Mouse (Mus musculus) lung, embryonic 15.5 days (tissue): ENCODE results near the gene Antxr1. TPM values are rescaled to one million over a fixed set of nuclear protein-coding genes. Genes with fewer than 3 reads are reported as not detected.
"Not testable (repeated sequence)": the region's sequence is repeated elsewhere in the genome, so short reads cannot be mapped to it uniquely, and the experiment has no call there.

ENCODE experiments used
- ATAC-seq: fragments of 200-750 bp; cut with Nextera tagmentation; 2 replicates; pipeline ENCODE4 v1.8.0; 2017; ENCODE audit warnings: moderate number of reproducible peaks, borderline replicate concordance; ENCODE audit not compliant: low FRiP score, low TSS enrichment; ENCODE audit errors: extremely low read depth
- H3K27ac ChIP-seq: fragments of 300-500 bp; sonication (generic); 2 replicates; pipeline ENCODE4 v1.5.1; 2015; ENCODE audit warnings: moderate library complexity, mild to moderate bottlenecking, inconsistent platforms
- H3K27me3 ChIP-seq: fragments of 300-500 bp; sonication (generic); 2 replicates; pipeline ENCODE4 v1.6.1; 2015; ENCODE audit warnings: inconsistent platforms
- H3K36me3 ChIP-seq: fragments of 300-500 bp; sonication (generic); 2 replicates; pipeline ENCODE4 v1.6.1; 2015; ENCODE audit warnings: inconsistent platforms
- H3K4me1 ChIP-seq: fragments of 300-500 bp; sonication (generic); 2 replicates; pipeline ENCODE4 v1.6.1; 2015; ENCODE audit warnings: inconsistent platforms
- H3K4me2 ChIP-seq: fragments of 300-500 bp; sonication (generic); 2 replicates; pipeline ENCODE4 v1.6.1; 2015; ENCODE audit warnings: inconsistent platforms, mild to moderate bottlenecking, moderate library complexity
- H3K4me3 ChIP-seq: fragments of 300-500 bp; sonication (generic); 2 replicates; pipeline ENCODE4 v1.5.1; 2015; ENCODE audit warnings: mild to moderate bottlenecking, inconsistent platforms
- H3K9ac ChIP-seq: fragments of 300-500 bp; sonication (generic); 2 replicates; pipeline ENCODE4 v1.6.1; 2015; ENCODE audit warnings: inconsistent platforms
- H3K9me3 ChIP-seq: fragments of 300-500 bp; sonication (generic); 2 replicates; pipeline ENCODE4 v1.6.1; 2016; ENCODE audit warnings: inconsistent platforms
- WGBS: fragments of 180-500 bp; shearing (Covaris S2); methylation state at CpG from one replicate; pipeline ENCODE4 v1.1.7; 2015; 5-methylcytosine and 5-hydroxymethylcytosine counted together
- polyA plus RNA-seq: library from polyadenylated mRNA; unstranded; fragments of >200 nt; fragmentation: Nextera tagmentation; extraction: Ambion mirVana; gene quantifications from 2 replicates; pipeline ENCODE4 v1.2.1, GENCODE M21; 2015

Antxr1 gene
- polyA plus RNA-seq, 1 experiment from 2014 or later = 13.6 TPM

DNA sequence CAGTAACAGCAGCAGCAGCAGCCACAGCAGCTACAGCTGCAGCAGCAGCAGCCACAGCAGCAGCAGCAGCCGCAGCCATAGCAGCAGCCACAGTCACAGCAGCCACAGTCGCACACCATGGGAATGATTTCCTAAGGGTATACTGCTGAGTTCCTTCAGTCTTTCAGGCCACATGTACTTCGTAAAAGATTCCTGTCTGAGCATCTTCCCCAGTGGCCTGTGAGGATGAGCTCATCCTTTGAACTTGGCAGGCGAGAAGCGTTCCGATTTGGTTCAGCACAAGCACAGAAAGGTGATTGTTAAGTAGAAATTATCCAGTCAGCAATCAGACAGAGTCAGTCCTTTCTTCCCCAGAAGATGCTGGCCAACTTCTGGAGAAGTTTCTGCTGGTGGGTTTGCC, 223.5 kb downstream of the Antxr1 start:
- H3K27ac ChIP-seq = no peak overlapping the region
- H3K27me3 ChIP-seq = no peaks in the 10 kb centered on the region
- no peak overlapping the region for H3K4me3 ChIP-seq
- no peaks in the 10 kb centered on the region for H3K36me3 ChIP-seq
- H3K4me1 ChIP-seq = no peaks in the 10 kb centered on the region
- no peak for ATAC-seq
- H3K9ac ChIP-seq = no peak overlapping the region
- H3K4me2 ChIP-seq = no peak overlapping the region
- H3K9me3 ChIP-seq = no peaks in the 10 kb centered on the region
- WGBS = 80% methylated on average over 6 of the region's 6 CpGs

DNA sequence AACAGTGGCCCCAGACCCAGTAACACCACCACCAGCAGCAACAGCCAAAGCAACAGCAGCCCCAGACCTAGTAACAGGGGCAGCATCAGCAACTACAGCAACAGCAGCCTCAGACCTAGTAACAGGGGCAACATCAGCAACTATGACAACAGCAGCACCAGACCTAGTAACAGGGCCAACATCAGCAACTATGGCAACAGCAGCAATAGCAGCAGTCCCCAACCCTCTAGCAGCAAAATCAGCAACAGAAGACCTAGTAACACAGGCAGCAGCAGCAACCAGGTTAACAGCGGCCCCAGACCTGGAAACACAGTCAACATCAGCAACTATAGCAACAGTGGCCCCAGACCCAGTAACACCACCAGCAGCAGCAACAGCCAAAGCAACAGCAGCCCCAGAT, 224.1 kb downstream of the Antxr1 start:
- Histone ChIP-seq H3K9me3 (no peaks in the 10 kb centered on the region), H3K27ac (no peak overlapping the region), H3K4me2 (no peak overlapping the region), H3K9ac (no peak overlapping the region), H3K27me3 (no peaks in the 10 kb centered on the region), H3K36me3 (no peaks in the 10 kb centered on the region), H3K4me1 (no peaks in the 10 kb centered on the region), H3K4me3 (no peak overlapping the region)
- ATAC-seq = no peak
- WGBS = 91% methylated on average over 1 of the region's 1 CpGs

DNA sequence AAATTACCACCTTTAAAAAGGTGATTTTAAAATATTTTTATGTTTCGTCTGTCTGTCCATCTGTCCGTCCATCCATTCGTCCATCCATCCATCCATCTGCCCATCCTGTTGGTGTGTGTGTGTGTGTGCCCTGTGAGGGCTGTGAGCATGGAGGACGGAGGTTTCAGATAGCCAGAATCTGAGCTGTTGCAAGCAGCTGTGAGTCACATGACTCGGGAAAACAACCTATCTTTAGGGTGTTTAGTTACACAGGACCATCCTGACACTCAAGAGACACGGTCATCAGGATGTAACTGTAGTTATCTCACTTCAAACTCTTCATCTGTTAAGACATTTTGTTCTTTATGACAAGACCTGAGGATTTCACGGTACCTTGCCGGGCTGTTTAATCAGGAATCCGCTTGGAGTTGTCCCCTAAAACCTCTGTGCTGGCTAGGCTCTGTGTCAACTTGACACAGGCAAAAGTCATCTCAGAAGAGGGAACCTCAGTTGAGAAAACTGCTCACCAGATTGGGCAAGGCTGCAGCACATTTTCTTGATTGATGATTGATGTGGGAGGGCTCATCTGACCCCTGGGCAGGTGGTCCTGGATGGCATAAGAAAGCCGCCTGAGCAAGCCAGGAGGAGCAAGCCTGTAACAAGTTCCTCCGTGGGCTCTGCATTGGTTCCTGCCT, 231.4 kb downstream of the Antxr1 start, which contains the start of gene D6Ertd527e:
TSS of gene D6Ertd527e (plus strand) at position 624 of the 674 bp plus-strand sequence.
- no peaks in the 10 kb centered on the region for H3K27me3 ChIP-seq
- no peaks in the 10 kb centered on the region for H3K36me3 ChIP-seq
- H3K9me3 ChIP-seq = no peaks in the 10 kb centered on the region
- ATAC-seq = no peak
- WGBS = 70% methylated on average over 11 of the region's 11 CpGs
- no peak within 1 kb of the TSS for H3K27ac ChIP-seq
- H3K4me1 ChIP-seq = peaks cover 37% of the 10 kb centered on the region
- H3K9ac ChIP-seq = no peak within 1 kb of the TSS
- no peak within 1 kb of the TSS for H3K4me3 ChIP-seq
- H3K4me2 ChIP-seq = no peak within 1 kb of the TSS

DNA sequence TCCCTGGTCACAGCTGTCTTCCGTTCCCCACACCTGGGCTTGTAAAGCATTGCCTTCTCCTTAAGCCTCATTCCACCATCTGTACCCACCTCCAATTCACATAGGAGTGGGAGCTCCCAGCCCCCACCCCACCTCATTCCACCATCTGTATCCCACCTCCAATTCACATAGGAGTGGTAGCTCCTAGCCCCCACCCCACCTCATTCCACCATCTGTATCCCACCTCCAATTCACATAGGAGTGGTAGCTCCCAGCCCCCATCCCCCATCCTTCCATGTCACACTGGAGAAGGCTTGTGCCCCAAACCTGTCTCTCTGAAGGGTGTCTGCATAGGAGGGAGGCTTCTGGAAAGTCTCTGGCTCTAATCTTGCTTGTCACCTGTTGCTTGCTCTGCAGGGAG, 232.3 kb downstream of the Antxr1 start:
- no peak overlapping the region for H3K4me2 ChIP-seq
- H3K9ac ChIP-seq = no peak overlapping the region
- no peak for ATAC-seq
- no peak overlapping the region for H3K27ac ChIP-seq
- no peak overlapping the region for H3K4me3 ChIP-seq
- H3K27me3 ChIP-seq = no peaks in the 10 kb centered on the region
- 86% methylated on average over 1 of the region's 1 CpGs for WGBS
- H3K4me1 ChIP-seq = peaks cover 41% of the 10 kb centered on the region
- H3K9me3 ChIP-seq = no peaks in the 10 kb centered on the region
- H3K36me3 ChIP-seq = no peaks in the 10 kb centered on the region

GRCm38 (mm10) chr6:87102421-87102911, 233.2 kb downstream of the Antxr1 start:
- Histone ChIP-seq H3K9ac (no peak overlapping the region), H3K4me2 (no peak overlapping the region), H3K4me1 (peaks cover 41% of the 10 kb centered on the region), H3K9me3 (no peaks in the 10 kb centered on the region), H3K27ac (peak overlapping the region; percentile 57), H3K4me3 (no peak overlapping the region), H3K27me3 (no peaks in the 10 kb centered on the region), H3K36me3 (no peaks in the 10 kb centered on the region)
- WGBS = 23% methylated on average over 7 of the region's 7 CpGs
- no peak for ATAC-seq

GRCm38 (mm10) chr6:87101955-87102353, 233.7 kb downstream of the Antxr1 start:
- no peak for ATAC-seq
- no peaks in the 10 kb centered on the region for H3K9me3 ChIP-seq
- no peak overlapping the region for H3K9ac ChIP-seq
- 19% methylated on average over 4 of the region's 4 CpGs for WGBS
- peak overlapping the region; percentile 57 for H3K27ac ChIP-seq
- no peaks in the 10 kb centered on the region for H3K36me3 ChIP-seq
- no peak overlapping the region for H3K4me3 ChIP-seq
- no peak overlapping the region for H3K4me2 ChIP-seq
- peaks cover 41% of the 10 kb centered on the region for H3K4me1 ChIP-seq
- no peaks in the 10 kb centered on the region for H3K27me3 ChIP-seq

DNA sequence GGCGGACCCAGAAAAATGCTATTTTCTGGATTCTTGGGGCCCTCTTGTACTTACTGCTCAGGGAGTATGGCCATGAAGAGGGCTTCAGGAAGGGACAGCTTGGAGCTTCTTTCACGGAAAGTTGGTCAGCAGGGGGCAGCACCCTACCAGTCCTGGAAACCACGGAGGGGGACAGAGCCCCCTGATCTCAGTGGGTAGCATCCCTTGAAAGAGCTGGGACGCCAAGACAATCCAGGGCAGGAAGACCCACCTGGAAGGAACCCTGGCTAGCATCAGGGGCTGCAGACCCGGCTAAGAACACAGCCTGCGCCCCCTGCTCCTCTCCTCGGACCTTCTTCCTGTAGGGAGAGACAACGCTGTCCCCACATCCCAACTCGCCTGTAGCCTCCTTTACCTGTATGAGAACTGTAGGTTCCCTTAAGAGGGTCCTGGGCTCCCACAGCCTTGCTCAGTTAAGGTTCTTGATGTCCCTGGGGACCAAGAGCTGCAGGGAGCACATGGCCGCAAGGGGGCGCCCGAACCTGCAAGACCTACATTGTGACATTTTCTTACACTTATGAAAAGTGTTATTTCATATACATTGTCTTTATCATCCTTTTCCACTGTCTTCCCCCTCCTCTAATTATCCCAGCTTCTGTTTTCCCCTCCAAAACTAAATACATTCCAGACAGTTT, 234.2 kb downstream of the Antxr1 start:
- H3K27me3 ChIP-seq = no peaks in the 10 kb centered on the region
- H3K4me3 ChIP-seq = peak overlapping the region; percentile 21
- H3K27ac ChIP-seq = peak overlapping the region; percentile 57; the same call in 1 of the 2 replicates
- peak overlapping the region; percentile 67 for H3K4me2 ChIP-seq
- peaks cover 41% of the 10 kb centered on the region for H3K4me1 ChIP-seq
- no peaks in the 10 kb centered on the region for H3K9me3 ChIP-seq
- ATAC-seq = peak; percentile 47; the same call in 1 of the 2 replicates
- WGBS = 10% methylated on average over 12 of the region's 12 CpGs
- no peaks in the 10 kb centered on the region for H3K36me3 ChIP-seq
- peak overlapping the region; percentile 41 for H3K9ac ChIP-seq

DNA sequence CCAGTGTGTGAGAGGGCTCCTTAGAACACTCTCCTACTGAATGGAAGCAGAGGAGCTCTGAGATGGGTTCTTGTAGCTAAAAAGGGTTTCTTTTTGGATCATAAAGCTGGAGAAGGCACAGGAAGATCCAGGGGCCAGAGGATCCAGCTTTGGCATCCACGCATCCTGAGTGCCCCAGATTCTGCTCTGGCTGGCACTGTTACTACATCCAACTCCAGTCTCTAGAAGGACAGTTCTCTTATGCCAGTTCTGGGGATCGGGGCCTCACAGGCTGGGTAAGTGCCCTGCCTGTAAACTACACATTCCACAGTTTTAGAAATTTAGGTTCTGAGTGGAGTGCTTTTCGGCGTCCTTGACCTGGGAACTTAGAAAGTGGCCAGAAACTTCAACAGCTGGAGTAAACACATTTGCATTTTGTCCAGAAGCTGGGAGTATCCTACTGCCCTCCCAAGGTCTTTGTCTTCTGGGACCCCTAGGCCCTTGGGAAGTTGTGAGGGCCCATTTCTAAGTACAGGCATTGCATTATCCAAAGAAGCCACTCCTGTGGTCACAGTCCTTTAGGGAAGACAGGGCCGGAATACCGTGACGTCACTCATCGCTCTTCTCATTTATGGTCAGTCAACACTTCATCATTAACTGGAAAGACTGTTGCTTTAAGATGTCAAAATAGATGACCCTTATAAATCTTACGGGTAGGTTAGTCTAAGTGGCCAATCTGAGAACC, 235.2 kb downstream of the Antxr1 start:
- Histone ChIP-seq H3K27ac (peak overlapping the region; percentile 53), H3K9ac (0 out of 2 replicates have a peak overlapping the region, but pooled peaks have one; percentile 8), H3K4me1 (peaks cover 41% of the 10 kb centered on the region), H3K4me3 (no peak overlapping the region), H3K4me2 (no peak overlapping the region), H3K27me3 (no peaks in the 10 kb centered on the region), H3K9me3 (no peaks in the 10 kb centered on the region), H3K36me3 (no peaks in the 10 kb centered on the region)
- 65% methylated on average over 9 of the region's 9 CpGs for WGBS
- ATAC-seq = no peak

DNA sequence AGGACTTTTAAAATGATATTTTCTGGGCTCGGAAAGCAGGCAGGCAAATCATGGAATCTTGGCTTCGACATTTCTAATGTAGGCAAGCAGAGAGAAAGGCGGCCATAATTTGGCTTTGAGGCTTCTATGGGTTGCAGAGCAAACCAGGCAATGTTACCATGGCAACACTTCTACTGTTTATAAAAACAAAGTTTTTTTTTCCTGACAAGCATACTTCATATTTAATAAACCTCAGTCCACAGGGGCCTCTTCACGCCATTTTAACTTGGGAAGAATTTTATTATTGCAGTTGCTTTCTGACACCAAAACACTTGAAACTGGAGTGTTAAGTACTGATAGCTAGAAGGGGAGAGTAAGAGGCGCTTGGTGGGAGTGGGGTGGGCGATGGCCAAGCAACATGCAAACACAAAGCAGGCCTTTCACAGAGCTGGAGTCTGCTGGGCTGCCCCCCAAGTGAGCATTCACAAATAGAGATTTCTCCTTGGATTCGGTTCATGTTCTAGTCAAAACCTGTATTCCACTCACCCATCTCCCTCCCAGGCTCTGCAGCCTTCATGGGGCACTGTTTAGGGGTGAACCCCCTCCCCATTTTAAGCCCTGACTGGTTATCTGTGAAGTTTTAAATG, 235.8 kb downstream of the Antxr1 start:
- no peaks in the 10 kb centered on the region for H3K36me3 ChIP-seq
- H3K27ac ChIP-seq = peak overlapping the region; percentile 53
- 0 out of 2 replicates have a peak overlapping the region, but pooled peaks have one; percentile 8 for H3K9ac ChIP-seq
- no peak overlapping the region for H3K4me2 ChIP-seq
- 32% methylated on average over 7 of the region's 7 CpGs for WGBS
- no peaks in the 10 kb centered on the region for H3K9me3 ChIP-seq
- H3K4me3 ChIP-seq = no peak overlapping the region
- H3K4me1 ChIP-seq = peaks cover 41% of the 10 kb centered on the region
- peak; percentile 29; the same call in 1 of the 2 replicates for ATAC-seq
- H3K27me3 ChIP-seq = no peaks in the 10 kb centered on the region

DNA sequence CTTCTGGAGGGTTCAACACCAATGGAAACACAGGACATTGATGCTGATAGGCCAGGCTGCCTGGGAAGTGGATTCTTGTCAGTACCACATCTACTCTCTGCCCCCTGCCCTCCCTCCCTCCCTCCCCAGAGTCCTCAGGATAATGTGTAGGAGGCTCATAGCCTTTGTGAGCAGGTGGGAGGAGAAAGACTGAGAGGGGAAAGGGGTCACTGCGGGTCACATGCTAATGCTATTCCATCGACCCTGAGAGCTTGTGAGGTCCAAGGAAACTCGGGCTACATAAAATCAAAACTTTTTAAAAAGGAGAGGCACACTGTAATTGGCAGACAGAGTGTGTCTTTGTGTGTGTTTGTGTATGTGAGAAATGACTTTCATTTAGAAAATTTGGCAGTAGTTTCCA, 236.4 kb downstream of the Antxr1 start:
- Histone ChIP-seq H3K36me3 (no peaks in the 10 kb centered on the region), H3K4me1 (peaks cover 41% of the 10 kb centered on the region), H3K27ac (peak overlapping the region; percentile 31; the same call in 1 of the 2 replicates), H3K4me2 (no peak overlapping the region), H3K9me3 (no peaks in the 10 kb centered on the region), H3K9ac (no peak overlapping the region), H3K27me3 (no peaks in the 10 kb centered on the region), H3K4me3 (no peak overlapping the region)
- ATAC-seq = no peak
- 24% methylated on average over 3 of the region's 3 CpGs for WGBS

DNA sequence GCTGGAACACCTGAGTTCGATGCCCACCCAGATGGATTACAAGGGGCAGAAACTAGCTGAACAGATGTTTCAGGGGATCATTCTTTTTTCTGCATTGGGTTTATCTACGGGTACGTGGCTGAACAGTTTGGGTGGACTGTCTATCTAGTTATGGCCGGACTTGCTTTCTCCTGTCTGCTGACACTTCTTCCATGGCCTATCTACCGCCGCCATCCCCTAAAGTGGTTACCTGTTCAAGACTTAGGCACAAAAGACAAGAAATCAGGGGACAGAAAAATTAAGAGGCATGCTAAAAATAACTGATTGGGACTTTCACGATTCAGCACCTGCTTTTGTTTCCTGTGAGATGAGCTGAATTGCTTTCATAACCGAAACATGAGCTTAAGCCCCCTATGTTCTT, 242.0 kb downstream of the Antxr1 start:
- not testable (repeated sequence) for H3K27ac ChIP-seq, ATAC-seq, H3K4me3 ChIP-seq, H3K4me1 ChIP-seq, H3K9ac ChIP-seq, H3K9me3 ChIP-seq, H3K27me3 ChIP-seq, H3K4me2 ChIP-seq
- H3K36me3 ChIP-seq = peaks cover 19% of the 10 kb centered on the region
- WGBS = 86% methylated on average over 8 of the region's 8 CpGs
